Mouse (Mus musculus) cerebellum, adult 2 months (tissue): ENCODE measurements around the gene Flt1.

ENCODE experiments used
- CTCF ChIP-seq: fragments of 200-500 bp; IDR thresholded peaks from 2 replicates; pipeline ENCODE4 v1.5.1; 2011; ENCODE audit warnings: low read depth, mild to moderate bottlenecking, control low read depth, low read length, moderate library complexity, borderline replicate concordance; ENCODE audit not compliant: insufficient read depth
- POLR2A ChIP-seq: fragments of 200-500 bp; IDR thresholded peaks from 2 replicates; pipeline ENCODE4 v1.6.1; 2011; ENCODE audit warnings: low read length, control low read depth, borderline replicate concordance; ENCODE audit not compliant: insufficient read depth

DNA sequence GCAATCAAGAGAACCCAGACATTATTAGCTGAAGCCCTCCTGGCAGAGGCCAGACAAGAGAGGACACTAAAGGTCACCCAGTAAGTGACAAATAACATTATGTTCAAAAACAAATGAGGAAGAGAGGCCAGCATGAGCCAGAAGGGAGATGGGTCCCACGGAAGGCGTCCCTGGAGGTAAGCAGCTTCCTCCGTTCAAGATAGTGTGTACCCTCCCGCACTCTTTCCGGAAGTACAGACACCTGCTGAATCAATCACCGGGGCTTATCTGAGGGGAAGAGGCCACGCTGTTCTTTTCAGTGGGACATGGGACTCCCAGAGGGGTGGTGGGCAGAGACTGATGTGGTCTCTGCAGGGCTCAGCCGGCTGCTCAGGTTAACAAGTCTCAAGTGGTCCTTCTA, 146.1 kb downstream of the Flt1 start:
- TF ChIP-seq CTCF (no peak), POLR2A (no peak)
